Comparison of ENCODE assay signal across 22 mouse cellular contexts in the genomic region with DNA sequence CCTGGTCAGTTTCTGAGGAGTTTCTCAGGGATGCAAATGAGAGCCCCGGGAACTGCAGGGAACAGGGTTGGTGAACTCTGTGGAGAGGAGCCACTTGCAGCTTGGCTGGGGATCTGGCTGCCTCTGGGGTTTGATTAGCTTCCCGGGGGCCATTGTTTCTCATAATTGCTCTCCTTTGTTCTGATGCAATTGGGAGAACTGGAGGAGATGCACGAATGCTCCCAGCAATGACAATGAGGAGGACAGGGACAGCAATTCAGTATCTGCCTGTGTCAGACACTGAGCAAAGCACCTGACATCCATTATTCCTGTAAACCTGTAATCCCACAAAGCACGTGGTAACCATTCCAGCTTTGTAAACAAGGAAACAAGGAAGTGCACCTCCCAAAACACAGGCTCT. TPM values are rescaled to one million over a fixed set of nuclear protein-coding genes. Genes with fewer than 3 reads are reported as not detected.
DNase-seq lines count a peak whose midpoint lies in the region; ATAC-seq lines count a peak whose summit lies in the region.
"Had no signal": no experiment of that assay in that cellular context is flagged by ENCODE, and none has a peak within 500 bp of the region (broad histone marks: within the 10 kb centered on the region; RNA-seq: fewer than 3 reads in every experiment).

No protein-coding gene starts in this region.

- WGBS in hindbrain, embryonic 10.5 days: 23% methylated on average over 4 of the region's 4 CpGs
- 25% methylated on average over 4 of the region's 4 CpGs for WGBS in hindbrain, embryonic 13.5 days

- no peak for ATAC-seq in hindbrain, embryonic 13.5 days (ENCODE audit: low FRiP score)
- ATAC-seq: activated CD4-positive, CD25-positive, alpha-beta regulatory T cell, adult 4 months; hindbrain, embryonic 16.5 days; inflammation-experienced regulatory T-cells, adult 6 months; intestine, postnatal 0 days had no signal

- 0 out of 2 replicates have a peak overlapping the region, but pooled peaks have one; percentile 12 for H3K27ac ChIP-seq in hindbrain, embryonic 10.5 days
- H3K27ac ChIP-seq in hindbrain, embryonic 13.5 days: no peak overlapping the region
- H3K27ac ChIP-seq: embryonic facial prominence, embryonic 13.5 days; forebrain, embryonic 12.5 days had no signal

- DNase-seq in hindbrain, embryonic 10.5 days (ENCODE audit: low spot score): no peak
- peak; percentile 43 for DNase-seq in Muller cell, postnatal 12 days (ENCODE audit: inconsistent ontology term)
- DNase-seq in brain, adult 2 months (ENCODE audit: low read depth, low spot score): peak; percentile 43
- no peak for DNase-seq in cerebellum, adult 18-20 months
- DNase-seq in left cerebral cortex, adult 8-10 months (ENCODE audit: low spot score in 2 of 2): no peak
- no peak for DNase-seq in frontal cortex, postnatal 25 days (ENCODE audit: low spot score in 2 of 2)
- DNase-seq: adrenal gland, postnatal 14 days; cerebellum, adult 11 months; cerebellum, adult 9-10 months; cerebellum, postnatal 36 days; gastrocnemius, postnatal 14 days; kidney, adult 8-10 months had no signal

- no peaks in the 10 kb centered on the region for H3K36me3 ChIP-seq in hindbrain, embryonic 10.5 days
- no peaks in the 10 kb centered on the region for H3K36me3 ChIP-seq in hindbrain, embryonic 13.5 days
- H3K36me3 ChIP-seq: embryonic facial prominence, embryonic 13.5 days; forebrain, embryonic 12.5 days; heart, embryonic 12.5 days had no signal

- no peak overlapping the region for H3K9ac ChIP-seq in hindbrain, embryonic 13.5 days
- H3K9ac ChIP-seq: embryonic facial prominence, embryonic 13.5 days; forebrain, embryonic 12.5 days; heart, embryonic 12.5 days had no signal

- H3K27me3 ChIP-seq in hindbrain, embryonic 10.5 days (ENCODE audit: insufficient read depth, poor library complexity, severe bottlenecking): no peaks in the 10 kb centered on the region
- H3K27me3 ChIP-seq in hindbrain, embryonic 13.5 days: no peaks in the 10 kb centered on the region
- H3K27me3 ChIP-seq: embryonic facial prominence, embryonic 13.5 days; forebrain, embryonic 12.5 days; heart, embryonic 12.5 days had no signal

- H3K4me3 ChIP-seq in hindbrain, embryonic 10.5 days: no peak overlapping the region
- no peak overlapping the region for H3K4me3 ChIP-seq in hindbrain, embryonic 13.5 days
- H3K4me3 ChIP-seq: embryonic facial prominence, embryonic 13.5 days; forebrain, embryonic 12.5 days; heart, embryonic 12.5 days had no signal

- no peaks in the 10 kb centered on the region for H3K9me3 ChIP-seq in hindbrain, embryonic 10.5 days
- no peaks in the 10 kb centered on the region for H3K9me3 ChIP-seq in hindbrain, embryonic 13.5 days
- H3K9me3 ChIP-seq: embryonic facial prominence, embryonic 13.5 days; forebrain, embryonic 12.5 days; heart, embryonic 12.5 days had no signal

- 0 out of 2 replicates have a peak, but pooled peaks cover 9% of the 10 kb centered on the region for H3K4me1 ChIP-seq in hindbrain, embryonic 10.5 days (replicated peaks)
- H3K4me1 ChIP-seq in hindbrain, embryonic 13.5 days (replicated peaks): peaks cover 9% of the 10 kb centered on the region; the same call in 1 of the 2 replicates
- H3K4me1 ChIP-seq: embryonic facial prominence, embryonic 13.5 days; forebrain, embryonic 12.5 days; heart, embryonic 12.5 days had no signal

- no peak overlapping the region for H3K4me2 ChIP-seq in hindbrain, embryonic 13.5 days
- H3K4me2 ChIP-seq: embryonic facial prominence, embryonic 13.5 days; forebrain, embryonic 12.5 days; heart, embryonic 12.5 days had no signal

RNA-seq across cellular contexts. Expression of a gene that starts 20.8 kb away (rescaled TPM):
- 155 and 167 TPM in 2 replicates for polyA plus RNA-seq in hindbrain, embryonic 10.5 days (2016; fragmentation: Nextera tagmentation; extraction: Ambion mirVana)
- 354 and 379 TPM in 2 replicates for polyA plus RNA-seq in hindbrain, embryonic 13.5 days (2015; fragmentation: Nextera tagmentation; extraction: Ambion mirVana)
- total RNA-seq in left cerebral cortex, adult 8-10 months (2022): 100 to 1,000 TPM; 102 to 119 (median 108) TPM

RNA-seq across cellular contexts. Expression of a gene that starts 30.3 kb away (rescaled TPM):
- 0.11 and 0.12 TPM in 2 replicates for polyA plus RNA-seq in hindbrain, embryonic 10.5 days (2016; fragmentation: Nextera tagmentation; extraction: Ambion mirVana)
- polyA plus RNA-seq in hindbrain, embryonic 13.5 days (2015; fragmentation: Nextera tagmentation; extraction: Ambion mirVana): not detected in 2 replicates
- total RNA-seq in left cerebral cortex, adult 8-10 months (2022): not detected
- total RNA-seq: CH12.LX had no signal
- polyA plus RNA-seq: frontal cortex, adult 2 months; heart, embryonic 12.5 days had no signal

RNA-seq across cellular contexts. Expression of a gene that starts 50.3 kb away (rescaled TPM):
- polyA plus RNA-seq in hindbrain, embryonic 10.5 days (2016; fragmentation: Nextera tagmentation; extraction: Ambion mirVana): 0.93 and 1.1 TPM in 2 replicates
- 4.5 and 6.4 TPM in 2 replicates for polyA plus RNA-seq in hindbrain, embryonic 13.5 days (2015; fragmentation: Nextera tagmentation; extraction: Ambion mirVana)
- 10 to 100 TPM in 1 of 4 experiments, 1 to 10 TPM in 3; 6.5 to 11.3 (median 7.9) TPM for total RNA-seq in left cerebral cortex, adult 8-10 months (2022)
- total RNA-seq: CH12.LX had no signal

Comparison
In these comparisons a context has a peak if more than half of its experiments do, and no peak if none do; other contexts are left out.
1. DNase-seq: peak in Muller cell, postnatal 12 days (single experiment) and brain, adult 2 months (single experiment); none in hindbrain, embryonic 10.5 days (single experiment), cerebellum, adult 18-20 months (0 of 2), left cerebral cortex, adult 8-10 months (0 of 2) and frontal cortex, postnatal 25 days (0 of 2).